Mouse (Mus musculus) hematopoietic stem cell, adult 5-6 weeks (primary cell): ENCODE measurements around the gene Ddx6. TPM values are rescaled to one million over a fixed set of nuclear protein-coding genes. Genes with fewer than 3 reads are reported as not detected.
"Not testable (repeated sequence)": the region's sequence is repeated elsewhere in the genome, so short reads cannot be mapped to it uniquely, and the experiment has no call there.

Source experiments
- ATAC-seq, 2 experiments: fragments of 125-278 bp in 1 of 2; replicated peaks in 1 of 2; 2 replicates each; pipeline ENCODE4 v1.8.0; 2016 to 2017; ENCODE audit warnings: inconsistent platforms in 2 of 2, mild to moderate bottlenecking in 2 of 2, moderate number of reproducible peaks in 2 of 2, low read depth in 1 of 2, moderate TSS enrichment in 1 of 2; ENCODE audit not compliant: low FRiP score in 2 of 2, poor library complexity in 2 of 2, severe bottlenecking in 2 of 2, insufficient read depth in 1 of 2, low TSS enrichment in 1 of 2
- total RNA-seq: library from RNA; stranded (forward); fragments of 172-1452, 232-1000 nt; gene quantifications from 2 replicates; pipeline ENCODE4 v1.2.3, GENCODE M21; 2017

Ddx6 gene
- total RNA-seq, 1 experiment from 2014 or later = 131 TPM

GRCm38 (mm10) chr9:44613081-44613480 lies 8.4 kb downstream of the Ddx6 start:
- not testable (repeated sequence) for ATAC-seq

GRCm38 (mm10) chr9:44621114-44621513 lies 16.4 kb downstream of the Ddx6 start:
- ATAC-seq = no peak

DNA sequence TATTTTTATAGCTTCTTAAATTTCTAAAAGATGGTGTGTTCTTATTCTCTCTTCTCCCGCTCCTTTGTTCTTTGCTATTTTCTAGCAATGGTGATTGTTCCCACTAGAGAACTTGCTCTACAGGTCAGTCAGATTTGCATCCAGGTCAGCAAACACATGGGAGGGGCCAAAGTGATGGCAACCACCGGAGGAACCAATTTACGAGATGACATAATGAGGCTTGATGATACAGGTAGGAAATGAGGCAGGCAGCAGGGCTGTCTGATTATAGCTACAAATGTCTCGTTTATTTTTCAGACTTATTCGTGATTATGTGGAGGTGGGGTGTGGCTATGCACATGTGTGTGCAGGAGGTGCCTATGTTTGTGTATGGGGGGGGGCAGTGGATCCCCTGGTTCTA lies 19.7 kb downstream of the Ddx6 start:
- no peak for ATAC-seq

- no peak for ATAC-seq
Observed at GRCm38 (mm10) chr9:44626268-44626667, 21.6 kb downstream of the Ddx6 start.

- ATAC-seq = peak; percentile 62 to 79
Observed at GRCm38 (mm10) chr9:44637551-44638169, 33.0 kb downstream of the Ddx6 start.

DNA sequence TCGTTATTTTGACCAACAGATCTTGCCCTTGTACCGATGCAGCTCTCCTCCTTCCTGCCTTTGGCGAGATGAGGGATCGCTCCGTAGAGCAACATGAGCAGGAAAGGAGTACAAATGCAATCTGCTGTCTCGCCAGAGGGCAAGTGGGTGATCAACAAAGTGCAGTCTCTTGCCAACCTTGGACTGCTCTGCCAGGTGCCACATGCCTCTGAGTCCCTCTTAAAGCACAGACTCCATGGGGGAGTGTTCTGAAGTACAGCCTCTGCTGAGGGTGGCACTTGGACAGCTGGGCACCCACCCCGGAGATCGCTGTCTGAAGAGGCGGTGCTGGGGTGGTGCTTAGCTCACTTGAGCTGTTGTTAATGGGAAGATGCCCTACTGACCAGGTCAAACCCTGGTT lies 34.0 kb downstream of the Ddx6 start:
- not testable (repeated sequence) for ATAC-seq

DNA sequence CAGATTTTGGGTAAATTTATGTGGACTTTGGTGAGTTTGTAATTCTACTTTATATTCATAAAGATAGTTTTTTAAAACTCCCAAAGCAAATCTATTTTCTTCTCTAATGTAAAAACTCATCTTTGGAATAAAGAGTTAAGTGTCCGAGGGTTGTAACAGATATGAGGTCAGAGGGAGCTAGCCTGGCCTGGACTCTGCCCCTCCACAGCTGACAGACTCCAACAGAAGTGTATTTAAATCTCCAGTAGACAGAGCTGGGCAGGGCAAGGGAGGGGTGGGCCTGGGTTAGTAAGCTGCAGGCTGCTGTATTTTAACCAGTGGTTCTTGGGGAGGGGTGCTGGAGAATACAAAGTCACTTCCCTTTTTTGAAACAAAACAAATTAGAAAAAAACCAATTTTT lies 35.3 kb downstream of the Ddx6 start:
- ATAC-seq = not testable (repeated sequence)

DNA sequence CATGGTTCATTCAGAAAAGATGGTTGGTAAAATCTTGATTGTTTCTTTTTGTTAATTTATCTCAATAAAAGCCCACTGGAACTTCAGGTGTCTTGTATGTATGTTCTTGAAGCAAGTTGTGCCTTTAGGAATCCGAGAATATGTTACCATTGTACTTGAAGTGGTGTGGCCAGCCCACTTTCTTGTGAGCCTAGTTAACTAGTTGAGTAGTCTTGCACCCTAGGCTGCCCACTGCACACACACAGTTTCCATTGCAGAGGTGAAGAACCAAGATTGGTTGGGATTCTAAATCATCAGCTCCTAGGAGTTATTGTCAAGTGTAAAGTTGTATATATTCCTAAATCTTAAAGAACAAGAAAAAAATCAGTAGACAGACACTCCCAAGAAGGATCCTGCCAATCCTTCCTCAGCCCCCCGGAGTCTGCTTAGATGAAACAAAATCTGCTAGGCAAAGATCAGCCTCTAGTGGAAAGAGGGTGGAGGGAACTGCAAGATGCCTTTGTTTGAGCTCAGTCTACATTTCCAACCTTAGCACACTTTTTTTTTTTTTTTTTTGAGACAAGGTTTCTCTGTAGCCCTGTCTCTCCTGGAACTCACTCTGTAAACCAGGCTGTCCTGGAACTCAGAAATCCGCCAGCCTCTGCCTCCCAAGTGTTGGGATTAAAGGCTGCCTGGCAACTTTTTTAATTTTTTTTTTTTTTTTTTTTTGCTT lies 36.1 kb downstream of the Ddx6 start:
- no peak for ATAC-seq

DNA sequence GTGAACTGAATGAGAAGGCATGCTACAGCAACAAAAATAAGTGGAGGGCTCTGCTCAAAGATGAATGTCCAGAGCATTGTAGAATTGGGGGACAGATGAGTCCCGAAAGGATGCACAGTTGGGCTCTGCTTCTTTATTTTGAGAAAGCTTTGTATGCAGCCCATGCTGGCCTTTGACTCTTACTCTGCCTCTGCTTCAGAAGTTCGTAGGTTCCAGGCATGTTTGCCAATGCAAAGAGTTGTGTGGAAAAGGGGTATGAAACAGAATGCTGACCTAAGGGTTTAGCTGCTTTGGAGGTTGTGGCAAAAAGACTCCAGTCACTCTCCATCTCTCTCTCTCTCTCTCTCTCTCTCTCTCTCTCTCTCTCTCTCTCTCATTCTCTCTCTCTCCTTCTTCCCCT lies 36.9 kb downstream of the Ddx6 start:
- ATAC-seq = no peak

DNA sequence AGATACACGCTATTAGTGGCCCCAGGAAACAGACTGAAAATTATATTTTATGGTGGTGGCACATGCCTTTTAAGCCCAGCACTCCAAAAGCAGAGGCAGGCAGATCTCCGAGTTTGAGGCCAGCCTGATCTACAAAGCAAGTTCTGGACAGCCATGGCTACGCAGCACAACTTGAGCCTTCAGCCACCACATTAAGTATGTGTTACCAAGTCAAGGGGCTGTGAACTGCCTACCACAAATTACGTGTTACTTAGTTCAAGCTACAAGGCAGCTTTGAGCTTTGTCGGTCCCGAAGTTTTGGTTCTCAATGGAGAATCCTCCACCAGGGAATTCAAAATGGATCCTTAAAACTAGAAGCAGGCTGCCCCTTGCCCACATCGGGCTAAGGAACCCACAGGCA lies 38.4 kb downstream of the Ddx6 start:
- ATAC-seq = no peak

DNA sequence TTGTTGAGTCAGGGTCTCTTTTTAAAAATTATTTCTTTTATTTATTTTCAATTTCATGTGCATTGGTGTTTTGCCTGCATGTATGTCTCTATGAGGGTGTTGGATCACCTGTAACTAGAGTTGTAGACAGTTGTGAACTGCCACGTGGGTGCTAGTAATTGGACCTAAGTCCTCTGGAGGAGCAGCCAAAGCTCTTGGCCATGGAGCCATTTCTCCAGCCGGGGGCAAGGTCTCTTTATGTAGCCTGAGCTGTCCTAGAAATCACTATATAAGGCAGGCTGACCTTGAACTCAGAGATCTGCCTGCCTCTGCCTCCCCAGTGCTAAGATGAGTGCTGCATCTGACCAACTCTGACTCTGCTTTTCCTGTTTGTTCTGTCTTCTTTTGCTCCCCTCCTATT lies 39.5 kb downstream of the Ddx6 start:
- ATAC-seq = no peak

DNA sequence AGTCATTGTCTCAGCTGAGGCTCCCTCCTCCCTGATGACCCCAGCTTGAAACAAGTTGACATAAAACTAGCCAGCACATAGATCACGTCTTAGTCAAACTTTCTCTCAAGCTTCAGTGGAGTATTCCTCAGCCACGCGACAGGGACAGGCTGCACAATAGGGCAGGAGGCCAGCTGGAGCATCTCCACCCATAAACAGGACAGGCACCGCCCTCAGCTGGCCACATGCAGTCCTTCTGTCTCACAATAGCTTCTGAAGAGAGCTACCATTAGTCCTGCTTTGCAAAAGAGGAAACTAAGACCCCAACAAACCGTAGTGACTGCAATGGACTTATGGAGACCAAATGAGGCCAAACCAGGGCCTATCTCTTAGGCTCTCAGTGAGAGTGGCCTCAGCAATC lies 40.8 kb downstream of the Ddx6 start:
- ATAC-seq = 0 out of 4 replicates have a peak, but pooled peaks of 1 of the 2 experiments have one; percentile 8

DNA sequence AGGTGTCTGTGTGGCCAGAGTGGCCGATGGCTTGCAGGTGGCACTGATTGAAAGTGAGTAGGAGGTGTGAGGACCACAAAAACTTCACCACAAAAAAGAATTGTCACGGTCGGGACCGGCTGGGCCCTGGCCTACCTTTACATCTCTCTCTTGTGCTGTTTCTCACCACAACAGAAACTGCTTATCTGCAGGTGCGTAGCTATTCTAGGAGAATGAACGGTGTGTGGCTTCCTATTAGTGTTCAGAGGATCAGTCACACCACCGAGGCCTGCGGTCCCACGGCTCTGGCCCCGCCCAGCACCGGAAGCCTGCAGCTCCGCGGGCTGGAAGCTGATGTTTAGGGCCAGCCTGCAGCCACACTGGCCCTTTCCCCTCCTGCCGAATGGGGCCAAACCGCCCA lies 41.2 kb downstream of the Ddx6 start:
- peak; percentile 86 for ATAC-seq

DNA sequence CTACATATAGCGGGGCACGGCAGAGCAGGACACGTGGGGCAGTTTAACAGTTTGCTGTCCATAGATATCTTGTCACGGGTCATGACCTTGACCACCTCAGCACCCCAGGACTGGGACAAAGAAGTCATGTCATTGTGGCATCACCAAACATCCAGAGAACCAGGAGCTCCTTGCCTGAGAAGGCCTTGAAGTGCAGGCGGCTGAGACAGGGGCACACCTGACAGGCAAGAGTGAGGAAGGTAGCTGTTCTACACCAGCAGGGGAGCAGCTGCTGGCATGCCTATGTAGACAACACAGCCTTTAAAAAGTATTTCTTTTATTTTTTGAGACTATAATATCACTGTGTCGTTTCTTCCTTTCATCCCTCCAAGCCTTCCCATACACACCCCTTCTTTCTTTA lies 41.7 kb downstream of the Ddx6 start:
- no peak for ATAC-seq

- no peak for ATAC-seq
Observed at GRCm38 (mm10) chr9:44647026-44647425, 42.3 kb downstream of the Ddx6 start.

DNA sequence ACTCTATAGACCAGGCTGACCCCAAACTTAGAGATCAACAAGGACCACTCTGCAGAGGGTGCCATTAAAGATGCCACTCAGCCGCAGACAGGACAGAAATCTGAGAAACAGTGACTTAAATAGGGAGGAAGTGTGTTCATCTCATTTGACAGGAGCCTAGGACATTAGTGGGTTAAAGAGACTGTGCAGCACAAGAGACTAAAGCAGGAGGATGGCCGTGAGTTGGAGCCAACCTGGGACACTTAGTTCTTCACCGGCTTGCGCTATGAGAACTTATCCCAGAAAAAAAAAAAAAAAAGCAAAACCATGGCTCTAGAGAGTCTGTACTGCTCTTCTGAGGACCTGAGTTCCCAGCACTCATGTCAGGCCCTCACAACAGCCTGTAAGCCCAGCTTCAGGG lies 43.0 kb downstream of the Ddx6 start:
- ATAC-seq = no peak

DNA sequence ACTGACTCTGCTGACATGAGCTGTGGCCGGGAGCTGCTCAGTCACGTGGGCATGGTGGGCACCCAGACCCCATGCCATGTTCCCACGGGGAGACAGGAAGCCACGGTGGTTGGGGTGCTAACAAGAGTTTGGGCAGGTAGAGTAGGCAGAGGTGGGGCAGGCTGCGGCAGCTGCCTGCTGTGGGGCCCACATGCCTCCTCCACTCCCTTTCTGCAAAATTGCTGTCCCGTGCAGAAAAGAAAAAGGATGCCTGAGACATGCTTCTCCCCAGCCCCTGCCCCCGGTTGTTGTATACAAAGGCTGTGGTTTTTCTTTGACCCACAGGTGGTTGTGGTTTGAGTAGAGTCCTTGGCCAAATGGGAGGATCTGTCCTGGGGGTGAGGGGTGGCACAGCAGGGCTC lies 44.2 kb downstream of the Ddx6 start:
- ATAC-seq = peak; percentile 24 to 34

- peak; percentile 51 to 77 for ATAC-seq
Observed at GRCm38 (mm10) chr9:44652027-44652426, 47.3 kb downstream of the Ddx6 start.

DNA sequence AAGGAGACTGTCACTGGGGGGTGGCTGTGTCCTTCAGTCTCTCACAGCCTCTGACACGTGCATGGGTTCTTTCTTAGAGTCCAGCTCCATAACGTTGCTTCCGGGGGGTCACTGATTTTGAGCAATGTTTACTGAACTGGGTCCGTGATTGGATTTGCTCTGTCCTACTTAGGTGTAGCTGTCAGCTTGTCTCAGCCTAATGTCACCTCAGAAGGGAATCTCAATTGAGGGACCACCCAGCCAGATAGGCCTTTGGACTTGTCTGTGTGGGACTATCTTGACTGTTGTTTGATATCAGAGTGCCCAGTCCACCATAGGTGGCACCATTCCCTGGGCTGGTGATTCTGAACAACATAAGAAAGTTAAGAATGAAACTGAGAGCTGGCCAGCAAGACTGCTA lies 49.2 kb downstream of the Ddx6 start:
- no peak for ATAC-seq
